Mouse (Mus musculus) gastrocnemius, adult 2 months (tissue): ENCODE measurements at regions not wholly inside any gene's neighbourhood (a gene's known extent, or its start where the extent isn't known, plus 50 kb on each side); places are given as distances from the start of the nearest gene placed in this dataset.
A peak's percentile ranks its signal among the peaks of the same experiment; 100 is the strongest.

Experiments
- DNase-seq: peaks from one replicate; pipeline ENCODE4 v3.0.0; 2022
- H3K27ac ChIP-seq: fragments of 200-600 bp; 2 replicates; pipeline ENCODE4 v1.8.1; 2022; ENCODE audit warnings: mild to moderate bottlenecking
- H3K4me3 ChIP-seq: fragments of 200-600 bp; 2 replicates; pipeline ENCODE4 v1.8.1; 2022; ENCODE audit warnings: mild to moderate bottlenecking, moderate library complexity
- CTCF ChIP-seq: fragments of 200-600 bp; IDR thresholded peaks from 2 replicates; pipeline ENCODE4 v1.8.1; 2022; ENCODE audit warnings: antibody characterized with exemption, mild to moderate bottlenecking, moderate library complexity
- intact Hi-C: fragments of 180-260 bp; cut with DNase I; formaldehyde crosslinking; loops from one replicate; pipeline ENCODE4 v1.15.1; 2025

GRCm38 (mm10) chr14:72187329-72187984 is 304.2 kb downstream of the Gm9195 start:
- peak; percentile 27; the same call in 1 of the 2 replicates for TF ChIP-seq CTCF
- no peak overlapping the region for H3K4me3 ChIP-seq
- intact Hi-C loops = no loop called here
- H3K27ac ChIP-seq = no peak overlapping the region
- no peak for DNase-seq

- H3K27ac ChIP-seq = no peak overlapping the region
- DNase-seq = no peak
- no peak overlapping the region for H3K4me3 ChIP-seq
- no peak for TF ChIP-seq CTCF
- intact Hi-C loops = no loop called here
Observed at GRCm38 (mm10) chr14:72175751-72176150, 315.9 kb downstream of the Gm9195 start.

- no peak for TF ChIP-seq CTCF
- DNase-seq = no peak
- no peak overlapping the region for H3K4me3 ChIP-seq
- intact Hi-C loops = no loop called here
- no peak overlapping the region for H3K27ac ChIP-seq
Observed at GRCm38 (mm10) chr14:72172549-72173405, 318.9 kb downstream of the Gm9195 start.

- H3K4me3 ChIP-seq = no peak overlapping the region
- H3K27ac ChIP-seq = no peak overlapping the region
- intact Hi-C loops = no loop called here
- DNase-seq = no peak
- no peak for TF ChIP-seq CTCF
Observed at GRCm38 (mm10) chr14:72171777-72172176, 319.9 kb downstream of the Gm9195 start.

- no peak for TF ChIP-seq CTCF
- H3K27ac ChIP-seq = no peak overlapping the region
- no peak overlapping the region for H3K4me3 ChIP-seq
- intact Hi-C loops = no loop called here
- no peak for DNase-seq
Observed at GRCm38 (mm10) chr14:72158537-72159323, 332.9 kb downstream of the Gm9195 start.

- no peak for DNase-seq
- no peak overlapping the region for H3K27ac ChIP-seq
- TF ChIP-seq CTCF = no peak
- H3K4me3 ChIP-seq = no peak overlapping the region
- intact Hi-C loops = no loop called here
Observed at GRCm38 (mm10) chr14:72155197-72155907, 336.3 kb downstream of the Gm9195 start.

GRCm38 (mm10) chr14:72151676-72152075 is 340.0 kb downstream of the Gm9195 start:
- intact Hi-C loops = no loop called here
- DNase-seq = no peak
- TF ChIP-seq CTCF = no peak
- Histone ChIP-seq H3K4me3 (no peak overlapping the region), H3K27ac (no peak overlapping the region)

- DNase-seq = no peak
- intact Hi-C loops = no loop called here
- Histone ChIP-seq H3K27ac (no peak overlapping the region), H3K4me3 (no peak overlapping the region)
- no peak for TF ChIP-seq CTCF
Observed at GRCm38 (mm10) chr14:72149463-72149862, 342.2 kb downstream of the Gm9195 start.

- H3K27ac ChIP-seq = no peak overlapping the region
- TF ChIP-seq CTCF = no peak
- intact Hi-C loops = no loop called here
- DNase-seq = no peak
- H3K4me3 ChIP-seq = no peak overlapping the region
Observed at GRCm38 (mm10) chr14:72148886-72149285, 342.8 kb downstream of the Gm9195 start.

GRCm38 (mm10) chr14:72146381-72146780 is 345.3 kb downstream of the Gm9195 start:
- DNase-seq = no peak
- TF ChIP-seq CTCF = no peak
- Histone ChIP-seq H3K4me3 (no peak overlapping the region), H3K27ac (no peak overlapping the region)
- intact Hi-C loops = no loop called here

GRCm38 (mm10) chr14:72142883-72143487 is 348.7 kb downstream of the Gm9195 start:
- Histone ChIP-seq H3K27ac (no peak overlapping the region), H3K4me3 (no peak overlapping the region)
- TF ChIP-seq CTCF = no peak
- intact Hi-C loops = no loop called here
- DNase-seq = no peak

GRCm38 (mm10) chr14:72141136-72141535 is 350.5 kb downstream of the Gm9195 start:
- no peak for TF ChIP-seq CTCF
- DNase-seq = no peak
- Histone ChIP-seq H3K27ac (no peak overlapping the region), H3K4me3 (no peak overlapping the region)
- intact Hi-C loops = no loop called here
